Mouse (Mus musculus) megakaryocyte, adult 5-6 weeks (primary cell): ENCODE data around the gene 4930442H23Rik. TPM values are rescaled to one million over a fixed set of nuclear protein-coding genes. Genes with fewer than 3 reads are reported as not detected.

Experiments
- total RNA-seq, 2 experiments: library from RNA; stranded (forward) in 1 of 2; stranded (reverse) in 1 of 2; fragments of 153-499, 151-499 nt in 1 of 2; fragments of 221-1000, 200-1000 nt in 1 of 2; gene quantifications; 2 replicates each; pipeline versions ENCODE4 v1.2.3 to v1.2.4; 2015 to 2017

4930442H23Rik gene
- total RNA-seq, 2 experiments from 2014 or later = not detected

Other genes starting within 250 kb of the 4930442H23Rik start
- 0.11 TPM in 1 of 2 replicates, not detected in the other for gene Gng7, start 168.9 kb downstream of the 4930442H23Rik start, total RNA-seq (2015)
- gene Gng7, start 168.9 kb downstream of the 4930442H23Rik start, total RNA-seq (2017) = 0.26 TPM in 1 of 2 replicates, not detected in the other
- not detected in 2 replicates for gene Diras1, start 158.2 kb downstream of the 4930442H23Rik start, total RNA-seq (2015)
- gene Diras1, start 158.2 kb downstream of the 4930442H23Rik start, total RNA-seq (2017) = 0.20 TPM in 1 of 2 replicates, not detected in the other
- 3.9 and 6.0 TPM in 2 replicates for gene Slc39a3, start 146.4 kb downstream of the 4930442H23Rik start, total RNA-seq (2015)
- 6.2 and 10.2 TPM in 2 replicates for gene Slc39a3, start 146.4 kb downstream of the 4930442H23Rik start, total RNA-seq (2017)
- gene Sgta, start 123.7 kb downstream of the 4930442H23Rik start, total RNA-seq (2015) = 30.3 and 30.7 TPM in 2 replicates
- 33.3 and 38.7 TPM in 2 replicates for gene Sgta, start 123.7 kb downstream of the 4930442H23Rik start, total RNA-seq (2017)
- gene Thop1, start 113.8 kb downstream of the 4930442H23Rik start, total RNA-seq (2015) = 0.82 and 1.5 TPM in 2 replicates
- gene Thop1, start 113.8 kb downstream of the 4930442H23Rik start, total RNA-seq (2017) = 3.4 and 4.3 TPM in 2 replicates
- gene Creb3l3, start 85.0 kb downstream of the 4930442H23Rik start, total RNA-seq (2015) = 0.50 and 0.58 TPM in 2 replicates
- gene Creb3l3, start 85.0 kb downstream of the 4930442H23Rik start, total RNA-seq (2017) = 0.40 and 0.89 TPM in 2 replicates
- 33.9 and 40.6 TPM in 2 replicates for gene Map2k2, start 77.9 kb downstream of the 4930442H23Rik start, total RNA-seq (2015)
- gene Map2k2, start 77.9 kb downstream of the 4930442H23Rik start, total RNA-seq (2017) = 38.2 and 47.8 TPM in 2 replicates
- 25.0 and 27.0 TPM in 2 replicates for gene Zbtb7a, start 48.6 kb downstream of the 4930442H23Rik start, total RNA-seq (2015)
- 8.8 and 14.5 TPM in 2 replicates for gene Zbtb7a, start 48.6 kb downstream of the 4930442H23Rik start, total RNA-seq (2017)
- gene Pias4, start 15.9 kb downstream of the 4930442H23Rik start, total RNA-seq (2015) = 10.1 and 13.7 TPM in 2 replicates
- gene Pias4, start 15.9 kb downstream of the 4930442H23Rik start, total RNA-seq (2017) = 12.9 and 13.3 TPM in 2 replicates
- 394 and 408 TPM in 2 replicates for gene Eef2, start 7.2 kb downstream of the 4930442H23Rik start, total RNA-seq (2015)
- gene Eef2, start 7.2 kb downstream of the 4930442H23Rik start, total RNA-seq (2017) = 983 and 1,066 TPM in 2 replicates
- gene Dapk3, start 844 bp downstream of the 4930442H23Rik start, total RNA-seq (2015) = 9.8 and 12.7 TPM in 2 replicates
- gene Dapk3, start 844 bp downstream of the 4930442H23Rik start, total RNA-seq (2017) = 27.5 and 36.6 TPM in 2 replicates
- not detected in 2 replicates for gene Nmrk2, start 18.2 kb upstream of the 4930442H23Rik start, total RNA-seq (2015)
- not detected in 2 replicates for gene Nmrk2, start 18.2 kb upstream of the 4930442H23Rik start, total RNA-seq (2017)
- not detected in 2 replicates for gene Atcay, start 47.0 kb upstream of the 4930442H23Rik start, total RNA-seq (2015)
- gene Atcay, start 47.0 kb upstream of the 4930442H23Rik start, total RNA-seq (2017) = not detected in 2 replicates
- not detected in 2 replicates for gene Zfr2, start 49.3 kb upstream of the 4930442H23Rik start, total RNA-seq (2015)
- 0.16 and 0.26 TPM in 2 replicates for gene Zfr2, start 49.3 kb upstream of the 4930442H23Rik start, total RNA-seq (2017)
- 5.4 and 5.9 TPM in 2 replicates for gene Matk, start 69.1 kb upstream of the 4930442H23Rik start, total RNA-seq (2015)
- 7.5 and 8.1 TPM in 2 replicates for gene Matk, start 69.1 kb upstream of the 4930442H23Rik start, total RNA-seq (2017)
- gene Mrpl54, start 83.1 kb upstream of the 4930442H23Rik start, total RNA-seq (2015) = 52.1 and 67.0 TPM in 2 replicates
- gene Mrpl54, start 83.1 kb upstream of the 4930442H23Rik start, total RNA-seq (2017) = 97.4 and 154 TPM in 2 replicates
- 16.4 and 20.2 TPM in 2 replicates for gene Apba3, start 83.1 kb upstream of the 4930442H23Rik start, total RNA-seq (2015)
- gene Apba3, start 83.1 kb upstream of the 4930442H23Rik start, total RNA-seq (2017) = 11.5 and 15.0 TPM in 2 replicates
- 3.4 and 3.7 TPM in 2 replicates for gene Tjp3, start 107.7 kb upstream of the 4930442H23Rik start, total RNA-seq (2015)
- gene Tjp3, start 107.7 kb upstream of the 4930442H23Rik start, total RNA-seq (2017) = 5.0 and 6.5 TPM in 2 replicates
- 28.0 and 31.7 TPM in 2 replicates for gene Pip5k1c, start 109.1 kb upstream of the 4930442H23Rik start, total RNA-seq (2015)
- gene Pip5k1c, start 109.1 kb upstream of the 4930442H23Rik start, total RNA-seq (2017) = 40.4 and 46.1 TPM in 2 replicates
- gene Cactin, start 137.3 kb upstream of the 4930442H23Rik start, total RNA-seq (2015) = 4.5 and 7.4 TPM in 2 replicates
- gene Cactin, start 137.3 kb upstream of the 4930442H23Rik start, total RNA-seq (2017) = 16.2 and 20.6 TPM in 2 replicates
- 0.34 and 0.85 TPM in 2 replicates for gene Tbxa2r, start 144.9 kb upstream of the 4930442H23Rik start, total RNA-seq (2015)
- gene Tbxa2r, start 144.9 kb upstream of the 4930442H23Rik start, total RNA-seq (2017) = 0.07 and 0.28 TPM in 2 replicates
- gene Gipc3, start 159.4 kb upstream of the 4930442H23Rik start, total RNA-seq (2015) = not detected in 2 replicates
- not detected in 2 replicates for gene Gipc3, start 159.4 kb upstream of the 4930442H23Rik start, total RNA-seq (2017)
- gene Hmg20b, start 166.6 kb upstream of the 4930442H23Rik start, total RNA-seq (2015) = 27.4 and 33.0 TPM in 2 replicates
- 18.1 and 24.5 TPM in 2 replicates for gene Hmg20b, start 166.6 kb upstream of the 4930442H23Rik start, total RNA-seq (2017)
- 4.1 and 4.6 TPM in 2 replicates for gene Mfsd12, start 173.6 kb upstream of the 4930442H23Rik start, total RNA-seq (2015)
- gene Mfsd12, start 173.6 kb upstream of the 4930442H23Rik start, total RNA-seq (2017) = 7.4 TPM in 2 replicates
- 0.49 and 1.3 TPM in 2 replicates for gene 4930404N11Rik, start 182.0 kb upstream of the 4930442H23Rik start, total RNA-seq (2015)
- 0.37 and 0.49 TPM in 2 replicates for gene 4930404N11Rik, start 182.0 kb upstream of the 4930442H23Rik start, total RNA-seq (2017)
- gene Fzr1, start 194.7 kb upstream of the 4930442H23Rik start, total RNA-seq (2015) = 22.7 and 23.8 TPM in 2 replicates
- gene Fzr1, start 194.7 kb upstream of the 4930442H23Rik start, total RNA-seq (2017) = 20.9 and 24.0 TPM in 2 replicates
- gene Dohh, start 200.6 kb upstream of the 4930442H23Rik start, total RNA-seq (2015) = 5.4 and 5.7 TPM in 2 replicates
- 21.9 and 42.4 TPM in 2 replicates for gene Dohh, start 200.6 kb upstream of the 4930442H23Rik start, total RNA-seq (2017)
- 0.83 and 2.9 TPM in 2 replicates for gene Gm48551, start 200.6 kb upstream of the 4930442H23Rik start, total RNA-seq (2015)
- gene Gm48551, start 200.6 kb upstream of the 4930442H23Rik start, total RNA-seq (2017) = 0.33 TPM in 1 of 2 replicates, not detected in the other
- not detected in 2 replicates for gene Gm48552, start 205.2 kb upstream of the 4930442H23Rik start, total RNA-seq (2015)
- 0.26 and 1.4 TPM in 2 replicates for gene Gm48552, start 205.2 kb upstream of the 4930442H23Rik start, total RNA-seq (2017)
- gene Smim24, start 209.2 kb upstream of the 4930442H23Rik start, total RNA-seq (2015) = 30.6 and 34.0 TPM in 2 replicates
- 6.5 and 11.5 TPM in 2 replicates for gene Smim24, start 209.2 kb upstream of the 4930442H23Rik start, total RNA-seq (2017)